Mouse (Mus musculus) ovary, postnatal 10 days (tissue): ENCODE results near the gene Nsmce1.
A peak's percentile ranks its signal among the peaks of the same experiment; 100 is the strongest.

Experiments used
- DNase-seq: peaks from one replicate; pipeline ENCODE4 v3.0.0; 2022; ENCODE audit warnings: low spot score

Gene Nsmce1

GRCm38 (mm10) chr7:125489636-125490035, 1.8 kb downstream of the Nsmce1 start:
- no peak for DNase-seq

- DNase-seq, result no peak
Measured at GRCm38 (mm10) chr7:125488706-125489105, 2.7 kb downstream of the Nsmce1 start.

GRCm38 (mm10) chr7:125487126-125487525, 4.3 kb downstream of the Nsmce1 start:
- DNase-seq, result no peak

GRCm38 (mm10) chr7:125486121-125486630, 5.2 kb downstream of the Nsmce1 start:
- no peak for DNase-seq

- no peak for DNase-seq
Measured at GRCm38 (mm10) chr7:125484791-125485190, 6.6 kb downstream of the Nsmce1 start.

- DNase-seq, result no peak
Measured at GRCm38 (mm10) chr7:125482886-125483285, 8.5 kb downstream of the Nsmce1 start.

- DNase-seq, result no peak
Measured at GRCm38 (mm10) chr7:125482339-125482738, 9.1 kb downstream of the Nsmce1 start.

- DNase-seq, result no peak
Measured at GRCm38 (mm10) chr7:125480518-125480917, 10.9 kb downstream of the Nsmce1 start.

GRCm38 (mm10) chr7:125478391-125478984, 12.9 kb downstream of the Nsmce1 start:
- DNase-seq, result no peak

GRCm38 (mm10) chr7:125475601-125476251, 15.7 kb downstream of the Nsmce1 start:
- no peak for DNase-seq

- DNase-seq, result no peak
Measured at GRCm38 (mm10) chr7:125474535-125474934, 16.9 kb downstream of the Nsmce1 start.

GRCm38 (mm10) chr7:125471991-125472741, 19.2 kb downstream of the Nsmce1 start:
- DNase-seq, result peak; percentile 30

GRCm38 (mm10) chr7:125470901-125471300, 20.5 kb downstream of the Nsmce1 start:
- DNase-seq, result no peak

GRCm38 (mm10) chr7:125469937-125470336, 21.5 kb downstream of the Nsmce1 start:
- peak; percentile 31 for DNase-seq

- DNase-seq, result no peak
Measured at GRCm38 (mm10) chr7:125462200-125462599, 29.2 kb downstream of the Nsmce1 start.

GRCm38 (mm10) chr7:125453671-125454070, 37.7 kb downstream of the Nsmce1 start:
- no peak for DNase-seq

GRCm38 (mm10) chr7:125451078-125451477, 40.3 kb downstream of the Nsmce1 start:
- no peak for DNase-seq

- DNase-seq, result no peak
Measured at GRCm38 (mm10) chr7:125450678-125451077, 40.7 kb downstream of the Nsmce1 start.

- DNase-seq, result peak; percentile 69
Measured at GRCm38 (mm10) chr7:125444464-125445401, 46.7 kb downstream of the Nsmce1 start, which contains the start of gene Kdm8. Kdm8 (plus strand) TSS chr7:125444676.

GRCm38 (mm10) chr7:125444076-125444463, 47.3 kb downstream of the Nsmce1 start:
- no peak for DNase-seq

GRCm38 (mm10) chr7:125442323-125442722, 49.1 kb downstream of the Nsmce1 start:
- no peak for DNase-seq
